Mouse (Mus musculus) liver, postnatal 0 days (tissue): Measurements from ENCODE around the gene Rpf1. TPM values are rescaled to one million over a fixed set of nuclear protein-coding genes. Genes with fewer than 3 reads are reported as not detected.

Experiments used
- ATAC-seq: fragments of 200-750 bp; cut with Nextera tagmentation; 2 replicates; pipeline ENCODE4 v1.8.0; 2017; ENCODE audit warnings: mild to moderate bottlenecking, moderate library complexity
- DNase-seq: peaks from one replicate; pipeline ENCODE4 v3.0.0-alpha.2; 2016
- H3K27ac ChIP-seq: fragments of 300-500 bp; sonication (generic); 2 replicates; pipeline ENCODE4 v1.5.1; 2014; ENCODE audit warnings: antibody characterized with exemption, moderate library complexity, mild to moderate bottlenecking, low read depth
- H3K27me3 ChIP-seq: fragments of 300-500 bp; sonication (generic); 2 replicates; pipeline ENCODE4 v1.6.1; 2014; ENCODE audit warnings: low read length, control low read depth, mixed read lengths; ENCODE audit not compliant: insufficient read depth
- H3K36me3 ChIP-seq: fragments of 300-500 bp; sonication (generic); replicated peaks from 2 replicates; pipeline ENCODE4 v1.6.1; 2014; ENCODE audit warnings: mild to moderate bottlenecking, control low read depth, low read length, moderate library complexity, mixed read lengths; ENCODE audit not compliant: insufficient read depth
- H3K4me1 ChIP-seq: fragments of 300-500 bp; sonication (generic); 2 replicates; pipeline ENCODE4 v1.6.1; 2014; ENCODE audit warnings: antibody characterized with exemption, mild to moderate bottlenecking, control low read depth; ENCODE audit not compliant: insufficient read depth
- H3K4me2 ChIP-seq: fragments of 300-500 bp; sonication (generic); 2 replicates; pipeline ENCODE4 v1.6.1; 2014; ENCODE audit warnings: low read depth, mild to moderate bottlenecking, low read length, moderate library complexity, mixed read lengths
- H3K4me3 ChIP-seq: fragments of 300-500 bp; sonication (generic); 2 replicates; pipeline ENCODE4 v1.5.1; 2014; ENCODE audit warnings: low read depth, low read length
- H3K9ac ChIP-seq: fragments of 300-500 bp; sonication (generic); replicated peaks from 2 replicates; pipeline ENCODE4 v1.6.1; 2014; ENCODE audit warnings: mild to moderate bottlenecking, moderate library complexity
- H3K9me3 ChIP-seq: fragments of 300-500 bp; sonication (generic); 2 replicates; pipeline ENCODE4 v1.6.1; 2016; ENCODE audit warnings: mild to moderate bottlenecking, control low read depth, low read length, mixed read lengths
- CTCF ChIP-seq: sonication (generic); IDR thresholded peaks from 2 replicates; pipeline ENCODE4 v1.5.1; 2016; ENCODE audit warnings: antibody characterized with exemption, low read depth
- EP300 ChIP-seq: IDR thresholded peaks from 2 replicates; pipeline ENCODE4 v1.6.1; 2016; ENCODE audit warnings: antibody characterized with exemption, low read depth, mild to moderate bottlenecking
- WGBS: fragments of 180-500 bp; shearing (Covaris S2); extraction: QIAGEN DNeasy Blood & Tissue Kit; methylation state at CpG from one replicate; pipeline ENCODE4 v1.1.7; 2014; ENCODE audit not compliant: insufficient replicate concordance; 5-methylcytosine and 5-hydroxymethylcytosine counted together
- polyA plus RNA-seq: library from polyadenylated mRNA; unstranded; fragments of >200 nt; fragmentation: Nextera tagmentation; extraction: Ambion mirVana; gene quantifications from 2 replicates; pipeline ENCODE4 v1.2.1, GENCODE M21; 2015

The Rpf1 gene
- polyA plus RNA-seq, 1 experiment from 2014 or later, result 24.6 TPM

DNA sequence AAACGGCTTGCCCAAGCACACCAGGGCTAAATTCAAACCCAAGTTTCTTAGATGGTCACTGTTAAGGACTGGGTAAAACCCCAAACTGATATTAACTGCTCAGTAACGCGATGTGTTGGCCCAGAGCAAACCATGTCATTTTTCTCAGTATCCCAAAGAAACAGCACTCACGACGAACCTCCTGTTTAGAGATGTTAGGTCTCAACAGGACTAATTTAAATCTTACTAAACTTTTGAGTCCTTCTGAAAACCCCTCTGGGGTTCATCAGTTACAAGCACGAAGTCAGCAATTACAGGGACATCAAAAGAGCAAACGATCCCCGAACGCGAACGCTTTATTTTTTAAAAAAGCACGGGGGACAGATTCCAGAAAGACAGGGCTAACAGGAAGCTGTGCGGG is 22.2 kb downstream of the Rpf1 start:
- no peak for ATAC-seq

DNA sequence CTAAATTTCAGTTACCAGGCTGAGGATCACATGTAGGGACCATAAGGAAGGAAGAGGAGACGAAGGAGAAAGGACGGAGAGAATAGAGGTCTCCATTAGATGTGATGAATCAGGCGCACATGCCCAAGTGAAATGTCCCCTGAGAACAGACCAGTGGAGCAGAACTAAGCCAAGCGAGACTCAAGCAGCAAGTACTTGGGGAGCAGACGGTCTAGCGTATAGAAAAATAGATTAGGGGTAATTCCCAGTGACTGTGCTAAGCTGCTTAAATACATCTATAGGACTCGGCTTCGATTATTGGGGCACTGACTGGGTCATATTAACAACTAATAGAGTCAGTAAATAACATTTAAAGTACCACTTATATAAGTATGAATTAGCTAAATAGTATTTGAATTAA is 26.3 kb downstream of the Rpf1 start:
- Histone ChIP-seq H3K4me1 (peaks cover 3% of the 10 kb centered on the region; the same call in 1 of the 2 replicates), H3K36me3 (no peaks in the 10 kb centered on the region), H3K4me3 (no peak overlapping the region), H3K27me3 (no peaks in the 10 kb centered on the region), H3K9me3 (no peaks in the 10 kb centered on the region), H3K9ac (no peak overlapping the region), H3K27ac (no peak overlapping the region), H3K4me2 (no peak overlapping the region)
- no peak for DNase-seq
- no peak for ATAC-seq
- 81% methylated on average over 8 of the region's 8 CpGs for WGBS
- TF ChIP-seq EP300 (no peak), CTCF (no peak)

More for the DNA sequence above, 22.2 kb downstream of the Rpf1 start:
- TF ChIP-seq CTCF (no peak), EP300 (no peak)
- H3K27me3 ChIP-seq, result no peaks in the 10 kb centered on the region
- peaks cover 26% of the 10 kb centered on the region for H3K4me1 ChIP-seq
- peak overlapping the region; percentile 81 for H3K4me2 ChIP-seq
- H3K27ac ChIP-seq, result peak overlapping the region; percentile 97
- H3K9me3 ChIP-seq, result no peaks in the 10 kb centered on the region
- WGBS, result 3% methylated on average over 13 of the region's 13 CpGs
- DNase-seq, result no peak
- peak overlapping the region; percentile 94 for H3K9ac ChIP-seq
- peak overlapping the region; percentile 79 for H3K4me3 ChIP-seq
- H3K36me3 ChIP-seq, result peaks cover 10% of the 10 kb centered on the region

DNA sequence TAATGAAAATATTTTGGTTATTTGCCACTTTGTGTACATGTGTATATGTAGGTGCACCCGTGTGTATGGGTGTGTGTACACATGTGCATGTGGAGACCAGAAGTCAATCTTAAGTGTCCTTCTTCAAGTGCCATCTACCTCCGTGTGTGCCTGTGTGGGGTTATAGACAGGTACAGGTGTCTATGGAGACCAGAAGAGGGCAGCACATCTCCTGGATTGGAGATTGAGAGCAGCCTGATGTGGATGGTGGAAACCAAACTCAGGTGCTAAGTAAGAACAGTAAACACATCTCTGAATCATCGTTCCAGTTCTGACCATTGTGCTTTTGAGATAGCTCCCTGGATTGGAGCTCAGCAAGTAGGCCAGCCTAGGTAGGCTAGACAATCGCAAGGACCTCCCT is 34.8 kb downstream of the Rpf1 start:
- Histone ChIP-seq H3K36me3 (no peaks in the 10 kb centered on the region), H3K9ac (no peak overlapping the region), H3K4me2 (no peak overlapping the region), H3K9me3 (no peaks in the 10 kb centered on the region), H3K4me1 (no peaks in the 10 kb centered on the region), H3K27ac (no peak overlapping the region), H3K4me3 (no peak overlapping the region), H3K27me3 (no peaks in the 10 kb centered on the region)
- no peak for TF ChIP-seq EP300
- peak; percentile 45 for TF ChIP-seq CTCF
- WGBS, result 83% methylated on average over 4 of the region's 4 CpGs
- DNase-seq (no peak), ATAC-seq (no peak)

DNA sequence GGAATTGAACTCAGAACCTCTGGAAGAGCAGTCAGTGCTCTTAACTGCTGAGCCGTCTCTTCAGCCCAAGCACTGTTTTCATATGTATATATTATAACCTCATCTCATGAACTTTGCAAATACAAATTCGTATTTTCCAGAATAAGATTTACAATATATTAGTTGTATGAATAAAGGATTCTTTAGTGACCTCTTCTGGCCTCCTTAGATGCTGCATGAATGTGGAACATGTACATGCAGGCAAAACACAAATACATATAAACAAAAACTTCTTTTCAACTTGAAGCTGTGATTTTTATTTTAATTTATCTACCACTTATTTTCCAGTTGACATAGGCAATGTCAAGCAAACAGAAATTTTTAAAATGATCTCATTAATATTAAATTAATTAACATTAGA is 39.2 kb downstream of the Rpf1 start:
- 65% methylated on average over 2 of the region's 2 CpGs for WGBS
- H3K4me1 ChIP-seq, result no peaks in the 10 kb centered on the region
- no peak for ATAC-seq
- no peaks in the 10 kb centered on the region for H3K9me3 ChIP-seq
- DNase-seq, result no peak
- TF ChIP-seq CTCF (no peak), EP300 (no peak)
- H3K4me3 ChIP-seq, result no peak overlapping the region
- H3K27ac ChIP-seq, result no peak overlapping the region
- H3K4me2 ChIP-seq, result no peak overlapping the region
- H3K27me3 ChIP-seq, result no peaks in the 10 kb centered on the region
- no peak overlapping the region for H3K9ac ChIP-seq
- H3K36me3 ChIP-seq, result no peaks in the 10 kb centered on the region

DNA sequence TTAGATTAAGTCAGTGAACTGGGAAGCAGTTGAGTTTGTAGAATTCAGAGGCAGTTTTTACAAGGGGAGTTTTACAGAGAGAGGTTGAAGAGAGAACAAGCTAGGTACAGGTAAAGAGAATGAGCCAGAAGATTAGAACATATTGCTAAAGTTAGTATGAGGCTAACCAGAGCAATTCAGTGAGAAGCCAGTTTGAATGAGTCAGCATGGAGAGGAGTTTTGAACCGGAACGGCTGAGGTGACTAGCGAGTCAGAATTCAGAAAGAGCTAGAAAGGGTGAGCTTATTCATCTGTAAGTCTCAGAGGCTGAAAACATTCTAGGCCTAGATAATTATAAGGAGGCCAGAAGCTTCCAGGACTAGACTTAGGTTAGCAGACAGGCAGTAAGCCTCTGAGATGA is 46.8 kb downstream of the Rpf1 start:
- no peak overlapping the region for H3K9ac ChIP-seq
- no peak overlapping the region for H3K4me2 ChIP-seq
- no peak overlapping the region for H3K4me3 ChIP-seq
- no peak for ATAC-seq
- H3K9me3 ChIP-seq, result no peaks in the 10 kb centered on the region
- no peaks in the 10 kb centered on the region for H3K4me1 ChIP-seq
- DNase-seq, result no peak
- WGBS, result 85% methylated on average over 3 of the region's 3 CpGs
- H3K27ac ChIP-seq, result no peak overlapping the region
- no peaks in the 10 kb centered on the region for H3K27me3 ChIP-seq
- H3K36me3 ChIP-seq, result no peaks in the 10 kb centered on the region
- TF ChIP-seq EP300 (no peak), CTCF (no peak)

DNA sequence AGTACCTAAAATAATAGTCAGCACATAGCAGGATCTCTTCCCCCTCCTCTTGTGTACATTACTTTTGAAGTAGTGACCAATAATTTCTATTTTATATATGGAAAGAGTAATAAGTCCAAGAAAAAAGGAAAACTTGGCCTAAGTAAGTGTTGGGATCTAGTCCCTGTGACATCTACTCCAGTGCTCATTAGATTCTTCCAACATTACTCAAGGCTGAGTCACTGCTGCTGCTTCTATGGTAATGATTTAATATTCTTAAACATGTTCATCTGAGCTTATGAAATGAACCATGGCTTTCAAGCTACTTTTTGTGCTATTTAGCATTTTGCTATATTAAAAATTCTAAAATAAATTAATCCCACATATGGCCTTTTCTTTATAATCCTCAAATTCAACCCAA is 47.5 kb downstream of the Rpf1 start:
- Histone ChIP-seq H3K27ac (no peak overlapping the region), H3K4me1 (no peaks in the 10 kb centered on the region), H3K4me2 (no peak overlapping the region), H3K36me3 (no peaks in the 10 kb centered on the region), H3K9me3 (no peaks in the 10 kb centered on the region), H3K9ac (no peak overlapping the region), H3K4me3 (no peak overlapping the region), H3K27me3 (no peaks in the 10 kb centered on the region)
- ATAC-seq (no peak), DNase-seq (no peak)
- no peak for TF ChIP-seq CTCF
- no peak for TF ChIP-seq EP300

DNA sequence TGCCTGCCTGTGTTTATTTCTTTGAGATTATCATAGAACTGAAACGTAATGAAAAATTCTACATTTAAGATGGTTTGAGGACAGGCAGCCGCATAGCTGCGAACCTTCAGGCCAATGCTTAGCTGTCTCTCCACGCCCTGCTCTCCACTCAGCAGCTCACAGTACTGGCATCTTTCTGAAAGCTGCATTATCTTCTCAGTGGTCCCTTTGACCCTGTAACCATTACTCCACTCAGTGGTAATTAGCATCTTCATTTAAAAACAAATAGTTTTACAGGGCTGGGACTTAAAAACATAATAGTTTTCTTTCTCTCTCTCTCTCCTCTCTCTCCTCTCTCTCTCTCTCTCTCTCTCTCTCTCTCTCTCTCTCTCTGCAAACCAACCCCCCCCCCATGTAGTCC is 48.6 kb downstream of the Rpf1 start:
- DNase-seq (no peak), ATAC-seq (no peak)
- H3K36me3 ChIP-seq, result no peaks in the 10 kb centered on the region
- WGBS, result 81% methylated on average over 4 of the region's 4 CpGs
- no peak overlapping the region for H3K4me3 ChIP-seq
- no peaks in the 10 kb centered on the region for H3K9me3 ChIP-seq
- no peak overlapping the region for H3K4me2 ChIP-seq
- no peaks in the 10 kb centered on the region for H3K27me3 ChIP-seq
- TF ChIP-seq EP300 (no peak), CTCF (no peak)
- H3K9ac ChIP-seq, result no peak overlapping the region
- no peak overlapping the region for H3K27ac ChIP-seq
- H3K4me1 ChIP-seq, result no peaks in the 10 kb centered on the region
